In genomic region chr7:19301461-19302263, GRCm38 (mm10) we compare ENCODE assay signal across 8 mouse cellular contexts. TPM values are rescaled to one million over a fixed set of nuclear protein-coding genes. Genes with fewer than 3 reads are reported as not detected.
DNase-seq lines count a peak whose midpoint lies in the region; ATAC-seq lines count a peak whose summit lies in the region.

No protein-coding gene starts in this region.

- no peak overlapping the region for H3K27ac ChIP-seq in heart, embryonic 12.5 days (ENCODE audit: poor library complexity, severe bottlenecking)
- H3K27ac ChIP-seq in hindbrain, embryonic 13.5 days = no peak overlapping the region
- H3K27ac ChIP-seq in midbrain, embryonic 14.5 days (replicated peaks; ENCODE audit: low read depth, low read length) = no peak overlapping the region

- peak overlapping the region; percentile 59 for H3K4me2 ChIP-seq in heart, embryonic 12.5 days
- H3K4me2 ChIP-seq in hindbrain, embryonic 13.5 days = peak overlapping the region; percentile 67
- peak overlapping the region; percentile 50 for H3K4me2 ChIP-seq in midbrain, embryonic 14.5 days (ENCODE audit: low read length)

- no peaks in the 10 kb centered on the region for H3K36me3 ChIP-seq in heart, embryonic 12.5 days
- no peaks in the 10 kb centered on the region for H3K36me3 ChIP-seq in hindbrain, embryonic 13.5 days
- no peaks in the 10 kb centered on the region for H3K36me3 ChIP-seq in midbrain, embryonic 14.5 days (ENCODE audit: control insufficient read depth, insufficient read depth, low read length)

- WGBS in heart, embryonic 12.5 days = 12% methylated on average over 16 of the region's 16 CpGs
- WGBS in hindbrain, embryonic 13.5 days = 8% methylated on average over 16 of the region's 16 CpGs
- 8% methylated on average over 16 of the region's 16 CpGs for WGBS in midbrain, embryonic 14.5 days

- peaks cover 53% of the 10 kb centered on the region for H3K27me3 ChIP-seq in heart, embryonic 12.5 days (replicated peaks)
- peaks cover 52% of the 10 kb centered on the region for H3K27me3 ChIP-seq in hindbrain, embryonic 13.5 days
- H3K27me3 ChIP-seq in midbrain, embryonic 14.5 days (ENCODE audit: control insufficient read depth, insufficient read depth, low read length) = peaks cover 49% of the 10 kb centered on the region

- H3K9ac ChIP-seq in heart, embryonic 12.5 days = peak overlapping the region; percentile 53
- H3K9ac ChIP-seq in hindbrain, embryonic 13.5 days = peak overlapping the region; percentile 66
- H3K9ac ChIP-seq in midbrain, embryonic 14.5 days (replicated peaks; ENCODE audit: low read length) = peak overlapping the region; percentile 51; the same call in 1 of the 2 replicates

- H3K9me3 ChIP-seq in heart, embryonic 12.5 days (replicated peaks) = no peaks in the 10 kb centered on the region
- H3K9me3 ChIP-seq in hindbrain, embryonic 13.5 days = no peaks in the 10 kb centered on the region
- no peaks in the 10 kb centered on the region for H3K9me3 ChIP-seq in midbrain, embryonic 14.5 days (ENCODE audit: control insufficient read depth, low read length)

- intact Hi-C loops in heart, postnatal 36 days (cut with DNase I) = loop anchor here (2.0 kb wide), 1 partner anchor 63 kb away; no protein-coding TSS in a partner anchor

- peak overlapping the region; percentile 48 for H3K4me3 ChIP-seq in heart, embryonic 12.5 days
- peak overlapping the region; percentile 44 for H3K4me3 ChIP-seq in hindbrain, embryonic 13.5 days
- H3K4me3 ChIP-seq in midbrain, embryonic 14.5 days (replicated peaks; ENCODE audit: low read depth, low read length) = peak overlapping the region; percentile 43

- peaks cover 29% of the 10 kb centered on the region for H3K4me1 ChIP-seq in heart, embryonic 12.5 days (replicated peaks)
- peaks cover 35% of the 10 kb centered on the region for H3K4me1 ChIP-seq in hindbrain, embryonic 13.5 days (replicated peaks)
- peaks cover 6% of the 10 kb centered on the region for H3K4me1 ChIP-seq in midbrain, embryonic 14.5 days (ENCODE audit: control insufficient read depth, insufficient read depth, low read length)

- no peak for ATAC-seq in heart, embryonic 12.5 days (ENCODE audit: insufficient number of reproducible peaks, low FRiP score)
- no peak for ATAC-seq in hindbrain, embryonic 13.5 days (ENCODE audit: low FRiP score)
- ATAC-seq in midbrain, embryonic 14.5 days (ENCODE audit: low FRiP score, low TSS enrichment) = no peak

- DNase-seq in heart, postnatal 36 days = no peak
- peak; percentile 16 for DNase-seq in T-cell, adult 2 months (ENCODE audit: low spot score)
- DNase-seq in midbrain, embryonic 14.5 days = no peak
- no peak for DNase-seq in adrenal gland, postnatal 25 days
- no peak for DNase-seq in cerebellum, postnatal 10 days
- DNase-seq in cerebellum, postnatal 36 days = no peak

RNA-seq across cellular contexts. Expression of gene Fosb, which starts 8.2 kb away (rescaled TPM):
- polyA plus RNA-seq in heart, embryonic 12.5 days (2016; fragmentation: Nextera tagmentation; extraction: Ambion mirVana) = 0.37 and 0.55 TPM in 2 replicates
- total RNA-seq in heart, postnatal 36 days (2021) = under 1 TPM; 0.14 to 0.86 TPM
- polyA plus RNA-seq in hindbrain, embryonic 13.5 days (2015; fragmentation: Nextera tagmentation; extraction: Ambion mirVana) = 0.06 and 0.08 TPM in 2 replicates
- not detected in 2 replicates for polyA plus RNA-seq in midbrain, embryonic 14.5 days (2014; fragmentation: Nextera tagmentation; extraction: Ambion mirVana)
- total RNA-seq in adrenal gland, postnatal 25 days (2021) = 1.0 and 1.3 TPM in 2 replicates

RNA-seq across cellular contexts. Expression of gene Rtn2, which starts 19.2 kb away (rescaled TPM):
- 23.6 and 26.7 TPM in 2 replicates for polyA plus RNA-seq in heart, embryonic 12.5 days (2016; fragmentation: Nextera tagmentation; extraction: Ambion mirVana)
- 100 to 1,000 TPM; 137 to 148 TPM for total RNA-seq in heart, postnatal 36 days (2021)
- 101 and 104 TPM in 2 replicates for polyA plus RNA-seq in hindbrain, embryonic 13.5 days (2015; fragmentation: Nextera tagmentation; extraction: Ambion mirVana)
- 100.0 and 101 TPM in 2 replicates for polyA plus RNA-seq in midbrain, embryonic 14.5 days (2014; fragmentation: Nextera tagmentation; extraction: Ambion mirVana)
- total RNA-seq in adrenal gland, postnatal 25 days (2021) = 2.5 and 5.3 TPM in 2 replicates

RNA-seq across cellular contexts. Expression of gene Ppm1n, which starts 21.8 kb away (rescaled TPM):
- polyA plus RNA-seq in heart, embryonic 12.5 days (2016; fragmentation: Nextera tagmentation; extraction: Ambion mirVana) = not detected in 2 replicates
- total RNA-seq in heart, postnatal 36 days (2021) = not detected
- 0.49 and 0.69 TPM in 2 replicates for polyA plus RNA-seq in hindbrain, embryonic 13.5 days (2015; fragmentation: Nextera tagmentation; extraction: Ambion mirVana)
- polyA plus RNA-seq in midbrain, embryonic 14.5 days (2014; fragmentation: Nextera tagmentation; extraction: Ambion mirVana) = 0.62 and 1.2 TPM in 2 replicates
- total RNA-seq in adrenal gland, postnatal 25 days (2021) = not detected in 2 replicates

RNA-seq across cellular contexts. Expression of gene Vasp, which starts 30.0 kb away (rescaled TPM):
- polyA plus RNA-seq in heart, embryonic 12.5 days (2016; fragmentation: Nextera tagmentation; extraction: Ambion mirVana) = 93.7 and 99.0 TPM in 2 replicates
- total RNA-seq in heart, postnatal 36 days (2021) = 10 to 100 TPM; 32.6 to 36.1 TPM
- 38.5 and 39.7 TPM in 2 replicates for polyA plus RNA-seq in hindbrain, embryonic 13.5 days (2015; fragmentation: Nextera tagmentation; extraction: Ambion mirVana)
- 28.9 and 29.1 TPM in 2 replicates for polyA plus RNA-seq in midbrain, embryonic 14.5 days (2014; fragmentation: Nextera tagmentation; extraction: Ambion mirVana)
- 47.4 and 61.4 TPM in 2 replicates for total RNA-seq in adrenal gland, postnatal 25 days (2021)

RNA-seq across cellular contexts. Expression of gene Ercc1, which starts 42.9 kb away (rescaled TPM):
- 59.2 and 66.0 TPM in 2 replicates for polyA plus RNA-seq in heart, embryonic 12.5 days (2016; fragmentation: Nextera tagmentation; extraction: Ambion mirVana)
- total RNA-seq in heart, postnatal 36 days (2021) = 10 to 100 TPM; 43.4 to 48.0 TPM
- polyA plus RNA-seq in hindbrain, embryonic 13.5 days (2015; fragmentation: Nextera tagmentation; extraction: Ambion mirVana) = 84.9 and 96.6 TPM in 2 replicates
- 78.9 and 97.7 TPM in 2 replicates for polyA plus RNA-seq in midbrain, embryonic 14.5 days (2014; fragmentation: Nextera tagmentation; extraction: Ambion mirVana)
- total RNA-seq in adrenal gland, postnatal 25 days (2021) = 44.5 and 45.8 TPM in 2 replicates
